Mouse (Mus musculus): ENCODE data around the gene Sf3a1. TPM values are rescaled to one million over a fixed set of nuclear protein-coding genes. Genes with fewer than 3 reads are reported as not detected.
A peak's percentile ranks its signal among the peaks of the same experiment; 100 is the strongest.

Gene Sf3a1
- polyA plus RNA-seq, 1 experiment from 2014 or later, result 64.3 TPM

DNA sequence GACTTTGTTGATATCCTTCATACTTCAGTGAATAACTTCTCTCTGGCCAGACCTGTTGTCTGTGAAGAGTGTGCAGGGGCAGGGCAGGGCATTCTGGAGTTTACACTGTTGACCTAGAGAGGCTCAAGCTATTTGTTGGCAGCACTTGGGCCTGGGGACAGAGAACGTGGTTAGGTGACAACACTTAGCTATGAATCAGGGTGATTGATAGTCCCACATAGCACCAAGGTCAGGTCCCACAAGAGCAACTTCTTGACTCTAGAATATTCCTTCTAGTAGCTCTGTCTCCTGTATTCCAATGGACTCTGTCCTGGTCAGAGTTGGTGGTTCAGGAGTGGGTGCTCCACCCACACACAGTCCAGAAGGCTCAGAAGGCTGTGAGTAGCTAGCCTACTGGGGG lies 50.6 kb downstream of the Sf3a1 start:
- no peaks in the 10 kb centered on the region for H3K4me1 ChIP-seq (ENCODE audit: control insufficient read depth, insufficient read depth, low read length)
- no peak overlapping the region for H3K4me2 ChIP-seq (ENCODE audit: low read length)
- no peaks in the 10 kb centered on the region for H3K9me3 ChIP-seq (ENCODE audit: control insufficient read depth, low read length)
- no peaks in the 10 kb centered on the region for H3K27me3 ChIP-seq (ENCODE audit: control insufficient read depth, insufficient read depth, low read length)
- no peak overlapping the region for H3K4me3 ChIP-seq (replicated peaks; ENCODE audit: low read depth, low read length)
- H3K9ac ChIP-seq (replicated peaks; ENCODE audit: low read length), result no peak overlapping the region
- DNase-seq (no peak), ATAC-seq (ENCODE audit: low FRiP score, low TSS enrichment) (no peak)
- H3K36me3 ChIP-seq (ENCODE audit: control insufficient read depth, insufficient read depth, low read length), result peaks cover 84% of the 10 kb centered on the region
- no peak overlapping the region for H3K27ac ChIP-seq (replicated peaks; ENCODE audit: low read depth, low read length)
- 96% methylated on average over 1 of the region's 1 CpGs for WGBS

- no peak for DNase-seq
- 96% methylated on average over 10 of the region's 10 CpGs for WGBS
- Histone ChIP-seq H3K4me3 (replicated peaks; ENCODE audit: low read depth, low read length) (no peak overlapping the region), H3K9ac (replicated peaks; ENCODE audit: low read length) (no peak overlapping the region), H3K27me3 (ENCODE audit: control insufficient read depth, insufficient read depth, low read length) (peaks cover 9% of the 10 kb centered on the region), H3K4me2 (ENCODE audit: low read length) (no peak overlapping the region), H3K27ac (replicated peaks; ENCODE audit: low read depth, low read length) (no peak overlapping the region), H3K36me3 (ENCODE audit: control insufficient read depth, insufficient read depth, low read length) (peaks cover 67% of the 10 kb centered on the region), H3K9me3 (ENCODE audit: control insufficient read depth, low read length) (peaks cover 5% of the 10 kb centered on the region; the same call in 1 of the 2 replicates), H3K4me1 (ENCODE audit: control insufficient read depth, insufficient read depth, low read length) (peaks cover 3% of the 10 kb centered on the region; the same call in 1 of the 2 replicates)
- no peak for ATAC-seq (ENCODE audit: low FRiP score, low TSS enrichment)
These were observed 53.0 kb downstream of the Sf3a1 start for GRCm38 (mm10) chr11:4213107-4213506.

- H3K4me3 ChIP-seq (replicated peaks; ENCODE audit: low read depth, low read length), result no peak overlapping the region
- H3K4me1 ChIP-seq (ENCODE audit: control insufficient read depth, insufficient read depth, low read length), result peaks cover 8% of the 10 kb centered on the region; the same call in 1 of the 2 replicates
- peaks cover 53% of the 10 kb centered on the region for H3K36me3 ChIP-seq (ENCODE audit: control insufficient read depth, insufficient read depth, low read length)
- H3K9me3 ChIP-seq (ENCODE audit: control insufficient read depth, low read length), result peaks cover 5% of the 10 kb centered on the region; the same call in 1 of the 2 replicates
- H3K9ac ChIP-seq (replicated peaks; ENCODE audit: low read length), result no peak overlapping the region
- no peak for DNase-seq
- H3K27me3 ChIP-seq (ENCODE audit: control insufficient read depth, insufficient read depth, low read length), result peaks cover 15% of the 10 kb centered on the region
- 95% methylated on average over 14 of the region's 14 CpGs for WGBS
- H3K4me2 ChIP-seq (ENCODE audit: low read length), result no peak overlapping the region
- H3K27ac ChIP-seq (replicated peaks; ENCODE audit: low read depth, low read length), result no peak overlapping the region
- no peak for ATAC-seq (ENCODE audit: low FRiP score, low TSS enrichment)
These were observed 54.4 kb downstream of the Sf3a1 start for GRCm38 (mm10) chr11:4214572-4214971.

- Histone ChIP-seq H3K27me3 (ENCODE audit: control insufficient read depth, insufficient read depth, low read length) (peaks cover 15% of the 10 kb centered on the region), H3K4me3 (replicated peaks; ENCODE audit: low read depth, low read length) (no peak overlapping the region), H3K9me3 (ENCODE audit: control insufficient read depth, low read length) (peaks cover 5% of the 10 kb centered on the region; the same call in 1 of the 2 replicates), H3K27ac (replicated peaks; ENCODE audit: low read depth, low read length) (no peak overlapping the region), H3K4me1 (ENCODE audit: control insufficient read depth, insufficient read depth, low read length) (peaks cover 8% of the 10 kb centered on the region; the same call in 1 of the 2 replicates), H3K9ac (replicated peaks; ENCODE audit: low read length) (no peak overlapping the region), H3K4me2 (ENCODE audit: low read length) (no peak overlapping the region), H3K36me3 (ENCODE audit: control insufficient read depth, insufficient read depth, low read length) (peaks cover 49% of the 10 kb centered on the region)
- DNase-seq, result no peak
- no peak for ATAC-seq (ENCODE audit: low FRiP score, low TSS enrichment)
- WGBS, result 89% methylated on average over 10 of the region's 10 CpGs
These were observed 54.9 kb downstream of the Sf3a1 start for GRCm38 (mm10) chr11:4215061-4215460.

- H3K4me1 ChIP-seq (ENCODE audit: control insufficient read depth, insufficient read depth, low read length), result peaks cover 8% of the 10 kb centered on the region; the same call in 1 of the 2 replicates
- H3K27ac ChIP-seq (replicated peaks; ENCODE audit: low read depth, low read length), result no peak overlapping the region
- DNase-seq (no peak), ATAC-seq (ENCODE audit: low FRiP score, low TSS enrichment) (no peak)
- H3K4me2 ChIP-seq (ENCODE audit: low read length), result no peak overlapping the region
- peaks cover 18% of the 10 kb centered on the region for H3K27me3 ChIP-seq (ENCODE audit: control insufficient read depth, insufficient read depth, low read length)
- peaks cover 40% of the 10 kb centered on the region for H3K36me3 ChIP-seq (ENCODE audit: control insufficient read depth, insufficient read depth, low read length)
- peaks cover 5% of the 10 kb centered on the region; the same call in 1 of the 2 replicates for H3K9me3 ChIP-seq (ENCODE audit: control insufficient read depth, low read length)
- no peak overlapping the region for H3K4me3 ChIP-seq (replicated peaks; ENCODE audit: low read depth, low read length)
- 78% methylated on average over 9 of the region's 9 CpGs for WGBS
- H3K9ac ChIP-seq (replicated peaks; ENCODE audit: low read length), result no peak overlapping the region
These were observed 56.3 kb downstream of the Sf3a1 start for GRCm38 (mm10) chr11:4216248-4217000.

- Histone ChIP-seq H3K4me1 (ENCODE audit: control insufficient read depth, insufficient read depth, low read length) (peaks cover 8% of the 10 kb centered on the region; the same call in 1 of the 2 replicates), H3K27ac (replicated peaks; ENCODE audit: low read depth, low read length) (no peak within 1 kb of the TSS), H3K36me3 (ENCODE audit: control insufficient read depth, insufficient read depth, low read length) (peaks cover 24% of the 10 kb centered on the region), H3K4me3 (replicated peaks; ENCODE audit: low read depth, low read length) (peak within 1 kb of the TSS; percentile 34), H3K27me3 (ENCODE audit: control insufficient read depth, insufficient read depth, low read length) (peaks cover 18% of the 10 kb centered on the region), H3K9ac (replicated peaks; ENCODE audit: low read length) (peak within 1 kb of the TSS; percentile 37; the same call in 1 of the 2 replicates), H3K9me3 (ENCODE audit: control insufficient read depth, low read length) (peaks cover 5% of the 10 kb centered on the region; the same call in 1 of the 2 replicates), H3K4me2 (ENCODE audit: low read length) (peak within 1 kb of the TSS; percentile 64)
- ATAC-seq (ENCODE audit: low FRiP score, low TSS enrichment) (peak; percentile 73), DNase-seq (peak; percentile 73)
- 2% methylated on average over 56 of the region's 56 CpGs for WGBS
These were observed 57.9 kb downstream of the Sf3a1 start, which contains the start of gene Castor1 for GRCm38 (mm10) chr11:4217914-4218629. Gene Castor1 (plus strand): TSS chr11:4218225.

DNA sequence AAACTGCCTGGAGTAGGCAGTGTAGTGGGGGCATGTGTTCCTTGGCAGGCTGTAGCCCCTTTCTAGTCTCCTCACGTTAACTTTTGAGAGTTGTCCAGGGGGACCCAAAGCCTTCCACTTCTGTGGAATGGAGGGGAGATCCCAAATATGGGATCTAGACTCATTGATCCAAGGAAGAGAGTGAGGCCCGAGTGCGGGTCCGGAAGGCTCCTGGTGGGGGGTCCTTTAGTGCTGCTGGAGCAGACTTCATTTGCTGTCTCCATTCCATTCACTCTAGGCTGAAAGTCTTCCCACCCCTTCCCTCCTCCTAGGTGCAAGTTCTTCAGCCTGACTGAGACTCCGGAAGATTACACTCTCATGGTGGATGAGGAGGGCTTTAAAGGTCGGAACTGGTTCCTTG lies 58.5 kb downstream of the Sf3a1 start:
- DNase-seq (no peak), ATAC-seq (ENCODE audit: low FRiP score, low TSS enrichment) (no peak)
- Histone ChIP-seq H3K9me3 (ENCODE audit: control insufficient read depth, low read length) (peaks cover 5% of the 10 kb centered on the region; the same call in 1 of the 2 replicates), H3K4me3 (replicated peaks; ENCODE audit: low read depth, low read length) (peak overlapping the region; percentile 34), H3K27me3 (ENCODE audit: control insufficient read depth, insufficient read depth, low read length) (peaks cover 18% of the 10 kb centered on the region), H3K9ac (replicated peaks; ENCODE audit: low read length) (peak overlapping the region; percentile 37; the same call in 1 of the 2 replicates), H3K4me1 (ENCODE audit: control insufficient read depth, insufficient read depth, low read length) (peaks cover 8% of the 10 kb centered on the region; the same call in 1 of the 2 replicates), H3K4me2 (ENCODE audit: low read length) (peak overlapping the region; percentile 64), H3K27ac (replicated peaks; ENCODE audit: low read depth, low read length) (no peak overlapping the region), H3K36me3 (ENCODE audit: control insufficient read depth, insufficient read depth, low read length) (peaks cover 18% of the 10 kb centered on the region)
- WGBS, result 5% methylated on average over 6 of the region's 6 CpGs

- Histone ChIP-seq H3K9me3 (ENCODE audit: control insufficient read depth, low read length) (peaks cover 5% of the 10 kb centered on the region; the same call in 1 of the 2 replicates), H3K4me1 (ENCODE audit: control insufficient read depth, insufficient read depth, low read length) (peaks cover 8% of the 10 kb centered on the region; the same call in 1 of the 2 replicates), H3K4me2 (ENCODE audit: low read length) (no peak overlapping the region), H3K9ac (replicated peaks; ENCODE audit: low read length) (no peak overlapping the region), H3K27me3 (ENCODE audit: control insufficient read depth, insufficient read depth, low read length) (peaks cover 18% of the 10 kb centered on the region), H3K36me3 (ENCODE audit: control insufficient read depth, insufficient read depth, low read length) (peaks cover 11% of the 10 kb centered on the region), H3K4me3 (replicated peaks; ENCODE audit: low read depth, low read length) (no peak overlapping the region), H3K27ac (replicated peaks; ENCODE audit: low read depth, low read length) (no peak overlapping the region)
- ATAC-seq (ENCODE audit: low FRiP score, low TSS enrichment) (no peak), DNase-seq (peak; percentile 81)
- WGBS, result 5% methylated on average over 2 of the region's 2 CpGs
These were observed 59.2 kb downstream of the Sf3a1 start for GRCm38 (mm10) chr11:4219317-4219751.

Data from midbrain, embryonic 14.5 days (tissue).